In the genomic region with DNA sequence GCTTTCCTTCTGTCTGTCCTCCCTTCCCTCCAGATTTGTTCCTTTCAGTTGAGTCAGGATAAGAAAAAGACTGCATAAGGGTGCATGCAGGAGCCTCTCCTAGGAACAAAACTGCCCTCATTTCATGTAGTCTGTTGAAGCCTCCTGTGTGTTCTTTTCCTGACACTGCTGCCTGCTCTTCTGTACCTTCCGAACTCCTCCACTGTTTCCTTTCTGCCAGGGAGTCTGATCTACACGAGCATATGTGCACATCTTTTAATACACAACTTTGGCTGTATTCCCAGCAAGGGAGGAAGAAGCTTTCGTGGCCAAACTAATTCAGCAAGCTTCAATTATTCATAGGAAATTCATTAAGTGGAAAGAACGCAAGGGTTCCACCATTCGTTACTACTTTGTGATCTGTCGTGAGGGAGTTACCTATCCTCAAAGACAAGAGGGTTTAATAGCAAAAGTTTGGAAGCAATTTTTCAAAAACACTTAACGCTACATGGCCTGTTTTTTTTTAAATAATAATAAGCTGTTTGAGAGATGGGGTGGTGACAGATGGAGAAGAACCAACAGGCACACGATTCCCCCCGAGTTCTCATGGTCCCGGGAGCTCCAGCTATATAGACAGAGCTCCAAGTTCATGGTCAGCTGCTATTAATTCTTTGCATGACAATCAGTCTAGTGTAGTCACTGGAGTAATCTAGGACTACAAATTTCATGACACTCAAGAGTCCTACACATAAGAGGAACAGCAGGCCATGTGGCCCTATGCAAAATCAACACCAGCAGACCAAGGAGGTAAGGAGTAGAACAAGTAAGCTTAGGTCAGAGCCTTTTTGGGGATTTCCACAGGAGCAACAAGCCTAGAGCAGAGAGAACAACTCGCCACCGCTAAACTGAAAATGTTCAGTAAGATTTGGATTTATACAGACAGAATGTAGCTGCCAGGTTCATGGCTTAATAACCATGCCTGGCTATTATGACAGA, we compare ENCODE assay signal across 13 mouse cellular contexts.
A peak's percentile ranks its signal among the peaks of the same experiment; 100 is the strongest.
DNase-seq lines count a peak whose midpoint lies in the region; ATAC-seq lines count a peak whose summit lies in the region.
"Had no signal": no experiment of that assay in that cellular context is flagged by ENCODE, and none has a peak within 500 bp of the region (broad histone marks: within the 10 kb centered on the region; RNA-seq: fewer than 3 reads in every experiment).

No protein-coding gene starts in this region.

- H3K9ac ChIP-seq in forebrain, embryonic 15.5 days (replicated peaks), result no peak overlapping the region
- no peak overlapping the region for H3K9ac ChIP-seq in forebrain, embryonic 12.5 days
- no peak overlapping the region for H3K9ac ChIP-seq in kidney, embryonic 15.5 days
- no peak overlapping the region for H3K9ac ChIP-seq in midbrain, embryonic 11.5 days (ENCODE audit: low read length)
- H3K9ac ChIP-seq in midbrain, embryonic 16.5 days (ENCODE audit: low read depth, low read length), result no peak overlapping the region
- H3K9ac ChIP-seq: hindbrain, embryonic 15.5 days; limb, embryonic 15.5 days had no signal

- H3K9me3 ChIP-seq in forebrain, embryonic 15.5 days, result peaks cover 4% of the 10 kb centered on the region; the same call in 1 of the 2 replicates
- no peaks in the 10 kb centered on the region for H3K9me3 ChIP-seq in forebrain, embryonic 12.5 days
- H3K9me3 ChIP-seq in kidney, embryonic 15.5 days (replicated peaks), result no peaks in the 10 kb centered on the region
- H3K9me3 ChIP-seq in midbrain, embryonic 11.5 days (ENCODE audit: control insufficient read depth, low read length), result no peaks in the 10 kb centered on the region
- H3K9me3 ChIP-seq in midbrain, embryonic 16.5 days (replicated peaks; ENCODE audit: control insufficient read depth, low read length, poor library complexity, severe bottlenecking), result 0 out of 2 replicates have a peak, but pooled peaks cover 2% of the 10 kb centered on the region
- H3K9me3 ChIP-seq: hindbrain, embryonic 15.5 days; limb, embryonic 15.5 days had no signal

- H3K4me1 ChIP-seq in forebrain, embryonic 15.5 days, result no peaks in the 10 kb centered on the region
- H3K4me1 ChIP-seq in forebrain, embryonic 12.5 days, result no peaks in the 10 kb centered on the region
- no peaks in the 10 kb centered on the region for H3K4me1 ChIP-seq in kidney, embryonic 15.5 days
- no peaks in the 10 kb centered on the region for H3K4me1 ChIP-seq in midbrain, embryonic 11.5 days (ENCODE audit: control insufficient read depth, insufficient read depth, low read length)
- H3K4me1 ChIP-seq in midbrain, embryonic 16.5 days (ENCODE audit: control insufficient read depth, insufficient read depth, low read length), result no peaks in the 10 kb centered on the region
- H3K4me1 ChIP-seq: hindbrain, embryonic 15.5 days; limb, embryonic 15.5 days had no signal

- no peak overlapping the region for H3K4me2 ChIP-seq in forebrain, embryonic 15.5 days (replicated peaks)
- H3K4me2 ChIP-seq in forebrain, embryonic 12.5 days, result no peak overlapping the region
- no peak overlapping the region for H3K4me2 ChIP-seq in kidney, embryonic 15.5 days
- no peak overlapping the region for H3K4me2 ChIP-seq in midbrain, embryonic 11.5 days
- H3K4me2 ChIP-seq in midbrain, embryonic 16.5 days (ENCODE audit: low read length), result no peak overlapping the region
- H3K4me2 ChIP-seq: hindbrain, embryonic 15.5 days; limb, embryonic 15.5 days had no signal

- H3K4me3 ChIP-seq in forebrain, embryonic 15.5 days, result no peak overlapping the region
- no peak overlapping the region for H3K4me3 ChIP-seq in forebrain, embryonic 12.5 days (replicated peaks)
- no peak overlapping the region for H3K4me3 ChIP-seq in kidney, embryonic 15.5 days (replicated peaks)
- H3K4me3 ChIP-seq in midbrain, embryonic 11.5 days (ENCODE audit: low read depth, low read length), result no peak overlapping the region
- no peak overlapping the region for H3K4me3 ChIP-seq in midbrain, embryonic 16.5 days (ENCODE audit: low read depth, low read length)
- H3K4me3 ChIP-seq: hindbrain, embryonic 15.5 days; limb, embryonic 15.5 days had no signal

- peak overlapping the region; percentile 43; the same call in 1 of the 2 replicates for H3K27ac ChIP-seq in forebrain, embryonic 15.5 days (replicated peaks)
- no peak overlapping the region for H3K27ac ChIP-seq in forebrain, embryonic 12.5 days
- H3K27ac ChIP-seq in kidney, embryonic 15.5 days, result peak overlapping the region; percentile 39; the same call in 1 of the 2 replicates
- no peak overlapping the region for H3K27ac ChIP-seq in midbrain, embryonic 11.5 days (ENCODE audit: low read depth, low read length)
- H3K27ac ChIP-seq in midbrain, embryonic 16.5 days (ENCODE audit: low read length), result no peak overlapping the region
- H3K27ac ChIP-seq: hindbrain, embryonic 15.5 days; kidney, postnatal 0 days; limb, embryonic 15.5 days had no signal

- H3K27me3 ChIP-seq in forebrain, embryonic 15.5 days, result no peaks in the 10 kb centered on the region
- H3K27me3 ChIP-seq in forebrain, embryonic 12.5 days, result no peaks in the 10 kb centered on the region
- H3K27me3 ChIP-seq in kidney, embryonic 15.5 days, result no peaks in the 10 kb centered on the region
- H3K27me3 ChIP-seq in midbrain, embryonic 11.5 days (ENCODE audit: control insufficient read depth, insufficient read depth, low read length), result no peaks in the 10 kb centered on the region
- no peaks in the 10 kb centered on the region for H3K27me3 ChIP-seq in midbrain, embryonic 16.5 days (ENCODE audit: control insufficient read depth, insufficient read depth, low read depth, low read length)
- H3K27me3 ChIP-seq: hindbrain, embryonic 15.5 days; limb, embryonic 15.5 days had no signal

- intact Hi-C loops in gastrocnemius, postnatal 36 days (cut with DNase I), result no loop called here

- H3K36me3 ChIP-seq in forebrain, embryonic 15.5 days, result no peaks in the 10 kb centered on the region
- H3K36me3 ChIP-seq in forebrain, embryonic 12.5 days (replicated peaks), result no peaks in the 10 kb centered on the region
- H3K36me3 ChIP-seq in kidney, embryonic 15.5 days, result no peaks in the 10 kb centered on the region
- H3K36me3 ChIP-seq in midbrain, embryonic 11.5 days (ENCODE audit: control insufficient read depth, insufficient read depth, low read length), result no peaks in the 10 kb centered on the region
- no peaks in the 10 kb centered on the region for H3K36me3 ChIP-seq in midbrain, embryonic 16.5 days (ENCODE audit: control insufficient read depth, insufficient read depth, low read length)
- H3K36me3 ChIP-seq: hindbrain, embryonic 15.5 days; limb, embryonic 15.5 days had no signal

- DNase-seq in kidney, adult 8-10 months, result no peak
- peak; percentile 28 for DNase-seq in midbrain, embryonic 11.5 days (ENCODE audit: low spot score, missing footprints)
- DNase-seq in layer of hippocampus, adult 8-10 months (ENCODE audit: low spot score in 2 of 2), result peak; percentile 37 to 45
- no peak for DNase-seq in gastrocnemius, postnatal 36 days
- DNase-seq: lung, postnatal 4 days; right cerebral cortex, postnatal 14 days had no signal

- ATAC-seq in forebrain, embryonic 15.5 days (replicated peaks), result no peak
- ATAC-seq in forebrain, embryonic 12.5 days (ENCODE audit: low FRiP score), result no peak
- ATAC-seq in kidney, embryonic 15.5 days (replicated peaks; ENCODE audit: low FRiP score), result no peak
- no peak for ATAC-seq in midbrain, embryonic 11.5 days (ENCODE audit: low FRiP score)
- ATAC-seq in midbrain, embryonic 16.5 days, result no peak

- 55% methylated on average over 12 of the region's 12 CpGs for WGBS in forebrain, embryonic 15.5 days
- 85% methylated on average over 12 of the region's 12 CpGs for WGBS in forebrain, embryonic 12.5 days
- 66% methylated on average over 12 of the region's 12 CpGs for WGBS in kidney, embryonic 15.5 days
- 90% methylated on average over 12 of the region's 12 CpGs for WGBS in midbrain, embryonic 11.5 days
- 76% methylated on average over 12 of the region's 12 CpGs for WGBS in midbrain, embryonic 16.5 days

Comparison
In these comparisons a context has a peak if more than half of its experiments do, and no peak if none do; other contexts are left out.
1. H3K27ac ChIP-seq: peak in forebrain, embryonic 15.5 days (single experiment) and kidney, embryonic 15.5 days (single experiment); none in forebrain, embryonic 12.5 days (single experiment), midbrain, embryonic 11.5 days (single experiment) and midbrain, embryonic 16.5 days (single experiment).
2. DNase-seq: peak in midbrain, embryonic 11.5 days (single experiment) and layer of hippocampus, adult 8-10 months (2 of 2); none in kidney, adult 8-10 months (0 of 2) and gastrocnemius, postnatal 36 days (0 of 2).